Mouse (Mus musculus): Measurements from ENCODE around the gene Kdm6b.

DNA sequence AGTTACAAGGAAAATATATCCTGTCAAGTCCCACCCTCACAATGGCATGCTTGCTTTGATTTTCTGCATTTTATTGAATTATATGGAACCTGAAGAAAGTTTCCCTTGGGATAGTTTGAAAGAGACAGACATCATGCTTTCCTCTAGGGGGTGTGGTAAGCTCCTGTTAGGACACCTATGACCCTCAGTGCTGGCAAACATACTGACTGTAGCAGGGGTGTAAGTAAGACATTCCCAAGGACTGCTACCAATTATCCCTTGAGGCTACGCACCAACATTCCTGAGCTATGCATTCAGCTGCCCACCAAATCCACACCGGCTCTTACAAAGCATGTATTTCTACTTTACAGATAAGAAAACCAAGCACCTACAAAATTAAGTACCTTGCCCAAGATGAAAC, 51.0 kb downstream of the Kdm6b start:
- TF ChIP-seq CHD2 (IDR thresholded peaks at IDR 0.05; ENCODE audit: low read length): no peak
- no peak for TF ChIP-seq JUND (conservative IDR thresholded peaks at IDR 0.05; ENCODE audit: low read depth, low read length)
- TF ChIP-seq GABPA (IDR thresholded peaks at IDR 0.05; ENCODE audit: insufficient replicate concordance, low read depth, low read length): no peak
